ENCODE assay signal across 8 mouse cellular contexts in genomic region chrX:169319066-169319760, GRCm38 (mm10). TPM values are rescaled to one million over a fixed set of nuclear protein-coding genes. Genes with fewer than 3 reads are reported as not detected.
DNase-seq lines count a peak whose midpoint lies in the region; ATAC-seq and TF ChIP-seq lines count a peak whose summit lies in the region.

No protein-coding gene starts in this region.

- TF ChIP-seq EP300 in MEL (IDR thresholded peaks at IDR 0.05; ENCODE audit: low read depth in 1 of 2, low read length in 2 of 2): no peak

- no peak overlapping the region for H3K27ac ChIP-seq in kidney, embryonic 14.5 days (ENCODE audit: low read depth, low read length)
- H3K27ac ChIP-seq in MEL (ENCODE audit: control insufficient read depth, low read depth, low read length): peak overlapping the region; percentile 86; the same call in 1 of the 2 replicates

- TF ChIP-seq POLR2A in MEL (IDR thresholded peaks at IDR 0.05; ENCODE audit: control insufficient read depth in 1 of 2, insufficient read depth in 1 of 2, low read depth in 1 of 2, low read length in 2 of 2, poor library complexity in 1 of 2): no peak

- TF ChIP-seq CTCF in MEL (IDR thresholded peaks at IDR 0.05 in 2 of 3, conservative IDR thresholded peaks at IDR 0.05 in 1 of 3; ENCODE audit: control insufficient read depth in 1 of 3, insufficient read depth in 1 of 3, low read depth in 2 of 3, low read length in 3 of 3, poor library complexity in 1 of 3, severe bottlenecking in 1 of 3): no peak

- H3K79me2 ChIP-seq in MEL (ENCODE audit: control insufficient read depth, insufficient read depth, low read length, poor library complexity): peaks cover 24% of the 10 kb centered on the region

- H3K9me3 ChIP-seq in kidney, embryonic 14.5 days (ENCODE audit: control insufficient read depth, low read length): no peaks in the 10 kb centered on the region
- no peaks in the 10 kb centered on the region for H3K9me3 ChIP-seq in MEL (replicated peaks; ENCODE audit: insufficient read depth, low read length)

- no peak for DNase-seq in kidney, adult 11 months
- DNase-seq in MEL (ENCODE audit: low read depth, low spot score): peak; percentile 40
- DNase-seq in heart, postnatal 4 days: peak; percentile 7
- no peak for DNase-seq in adrenal gland, postnatal 25 days
- DNase-seq in gastrocnemius, postnatal 4 days (ENCODE audit: low spot score in 2 of 2): no peak
- DNase-seq in layer of hippocampus, postnatal 36 days: no peak

- no peak for ATAC-seq in kidney, embryonic 14.5 days (ENCODE audit: low FRiP score, low TSS enrichment)
- ATAC-seq in megakaryocyte, adult 5-6 weeks (ENCODE audit: poor library complexity, severe bottlenecking): peak; percentile 3; the same call in 1 of the 2 replicates

- H3K27me3 ChIP-seq in kidney, embryonic 14.5 days (ENCODE audit: control insufficient read depth, insufficient read depth, low read length): no peaks in the 10 kb centered on the region
- no peaks in the 10 kb centered on the region for H3K27me3 ChIP-seq in MEL (ENCODE audit: control insufficient read depth in 1 of 2, insufficient read depth in 2 of 2, low read length in 2 of 2)

- WGBS in kidney, embryonic 14.5 days: 56% methylated on average over 12 of the region's 12 CpGs

- H3K36me3 ChIP-seq in kidney, embryonic 14.5 days (ENCODE audit: control insufficient read depth, insufficient read depth, low read length): peaks cover 2% of the 10 kb centered on the region; the same call in 1 of the 2 replicates
- H3K36me3 ChIP-seq in MEL (ENCODE audit: control insufficient read depth in 1 of 2, insufficient read depth in 2 of 2, low read length in 2 of 2): peaks cover 24 to 26% of the 10 kb centered on the region in 2 experiments

- peak overlapping the region; percentile 53 for H3K4me3 ChIP-seq in kidney, embryonic 14.5 days (ENCODE audit: low read length)
- peak overlapping the region; percentile 75 to 96 for H3K4me3 ChIP-seq in MEL (ENCODE audit: control insufficient read depth in 1 of 2, insufficient read depth in 1 of 2, low read depth in 2 of 2, low read length in 2 of 2)

- TF ChIP-seq RAD21 in MEL (IDR thresholded peaks at IDR 0.05; ENCODE audit: low read depth, low read length): no peak

- no peaks in the 10 kb centered on the region for H3K4me1 ChIP-seq in kidney, embryonic 14.5 days (ENCODE audit: control insufficient read depth, insufficient read depth, low read length)
- peaks cover 0 to 9% of the 10 kb centered on the region in 2 experiments; a peak in 2 of 4 replicates for H3K4me1 ChIP-seq in MEL (ENCODE audit: control insufficient read depth in 1 of 2, insufficient read depth in 2 of 2, low read length in 2 of 2)

- H3K4me2 ChIP-seq in kidney, embryonic 14.5 days (replicated peaks; ENCODE audit: low read depth, low read length): peak overlapping the region; percentile 44

- H3K9ac ChIP-seq in kidney, embryonic 14.5 days (ENCODE audit: low read depth, low read length): peak overlapping the region; percentile 66
- H3K9ac ChIP-seq in MEL (ENCODE audit: control insufficient read depth, low read depth, low read length, poor library complexity, severe bottlenecking): peak overlapping the region; percentile 99

TF ChIP-seq in MEL, 35 proteins besides CTCF, POLR2A, EP300 and RAD21:
- TF ChIP-seq HCFC1 (IDR thresholded peaks at IDR 0.05; ENCODE audit: low read depth, low read length) (no peak), MXI1 (IDR thresholded peaks at IDR 0.05; ENCODE audit: low read depth, low read length) (peak; percentile 24; the same call in 1 of the 2 replicates)

RNA-seq across cellular contexts. Expression of gene Hccs, which starts 1.0 kb away (rescaled TPM):
- 30.6 and 37.7 TPM in 2 replicates for polyA plus RNA-seq in kidney, embryonic 14.5 days (2014; fragmentation: Nextera tagmentation; extraction: Ambion mirVana)
- 70.5 and 78.1 TPM in 2 replicates for total RNA-seq in MEL (2012; rRNA removed)
- 10 to 100 TPM in 1 of 2 experiments, not detected in 1; 67.0 TPM for polyA plus RNA-seq in MEL (2012; ENCODE audit: insufficient read depth in 1 of 2, insufficient read length in 2 of 2, low read depth in 1 of 2, low replicate concordance in 2 of 2, missing spikeins in 1 of 2)
- total RNA-seq in heart, postnatal 4 days (2021): 10 to 100 TPM; 65.2 to 69.3 TPM
- total RNA-seq in megakaryocyte, adult 5-6 weeks (2015): 30.8 and 39.3 TPM in 2 replicates
- 31.5 and 34.6 TPM in 2 replicates for total RNA-seq in megakaryocyte, adult 5-6 weeks (2017)
- total RNA-seq in adrenal gland, postnatal 25 days (2021): 21.2 and 25.1 TPM in 2 replicates
- total RNA-seq in gastrocnemius, postnatal 4 days (2021): 10 to 100 TPM; 22.3 to 22.6 TPM
- total RNA-seq in layer of hippocampus, postnatal 36 days (2021): 10 to 100 TPM; 21.5 to 23.0 TPM

Comparison
In these comparisons a context has a peak if more than half of its experiments do, and no peak if none do; other contexts are left out.
1. DNase-seq: peak in MEL (single experiment) and heart, postnatal 4 days (single experiment); none in kidney, adult 11 months (single experiment), adrenal gland, postnatal 25 days (single experiment), gastrocnemius, postnatal 4 days (0 of 2) and layer of hippocampus, postnatal 36 days (0 of 2).